Mouse (Mus musculus) MEL (cell line): ENCODE results near the gene Robo1. TPM values are rescaled to one million over a fixed set of nuclear protein-coding genes. Genes with fewer than 3 reads are reported as not detected.

Experiments
- DNase-seq: peaks from one replicate; pipeline ENCODE4 v3.0.0; 2011; ENCODE audit warnings: low read depth, low spot score
- H3K27ac ChIP-seq: 2 replicates; pipeline ENCODE4 v1.5.1; 2012; ENCODE audit warnings: low read depth, mild to moderate bottlenecking, control low read depth, low read length, moderate library complexity; ENCODE audit not compliant: control insufficient read depth
- H3K27me3 ChIP-seq, 2 experiments: fragments of 150-350 bp in 1 of 2; sonication (generic) in 1 of 2; 2 replicates each; pipeline ENCODE4 v1.6.1; 2012; ENCODE audit warnings: low read length in 2 of 2, mild to moderate bottlenecking in 2 of 2, improper control_type of control experiment in 1 of 2, moderate library complexity in 1 of 2; ENCODE audit not compliant: insufficient read depth in 2 of 2, control insufficient read depth in 1 of 2
- H3K36me3 ChIP-seq, 2 experiments: 2 replicates each; pipeline ENCODE4 v1.6.1; 2012 to 2014; ENCODE audit warnings: low read length in 2 of 2, improper control_type of control experiment in 1 of 2, inconsistent platforms in 1 of 2, mild to moderate bottlenecking in 1 of 2; ENCODE audit not compliant: insufficient read depth in 2 of 2, control insufficient read depth in 1 of 2
- H3K4me1 ChIP-seq, 2 experiments: fragments of 150-350 bp in 1 of 2; sonication (generic) in 1 of 2; 2 replicates each; pipeline ENCODE4 v1.6.1; 2012; ENCODE audit warnings: low read length in 2 of 2, improper control_type of control experiment in 1 of 2, mild to moderate bottlenecking in 1 of 2; ENCODE audit not compliant: insufficient read depth in 2 of 2, control insufficient read depth in 1 of 2
- H3K4me3 ChIP-seq, 2 experiments: fragments of 150-350 bp in 1 of 2; sonication (generic) in 1 of 2; 2 replicates each; pipeline ENCODE4 v1.5.1; 2012; ENCODE audit warnings: low read depth in 2 of 2, low read length in 2 of 2, mild to moderate bottlenecking in 2 of 2, moderate library complexity in 2 of 2, control low read depth in 1 of 2, improper control_type of control experiment in 1 of 2; ENCODE audit not compliant: control insufficient read depth in 1 of 2, insufficient read depth in 1 of 2
- H3K79me2 ChIP-seq: 2 replicates; pipeline ENCODE4 v1.6.1; 2012; ENCODE audit warnings: mild to moderate bottlenecking, low read length, moderate library complexity; ENCODE audit not compliant: control insufficient read depth, poor library complexity, insufficient read depth
- H3K9ac ChIP-seq: 2 replicates; pipeline ENCODE4 v1.6.1; 2012; ENCODE audit warnings: low read depth, mild to moderate bottlenecking, control low read depth, low read length, moderate library complexity; ENCODE audit not compliant: control insufficient read depth, poor library complexity, severe bottlenecking
- H3K9me3 ChIP-seq: fragments of 150-350 bp; sonication (generic); replicated peaks from 2 replicates; pipeline ENCODE4 v1.6.1; 2012; ENCODE audit warnings: mild to moderate bottlenecking, low read length, improper control_type of control experiment, moderate library complexity; ENCODE audit not compliant: insufficient read depth
- CHD1 ChIP-seq: IDR thresholded peaks from 2 replicates; pipeline ENCODE4 v1.6.1; 2012; ENCODE audit warnings: low read depth, mild to moderate bottlenecking, inconsistent platforms, low read length, improper control_type of control experiment
- CHD2 ChIP-seq: IDR thresholded peaks from 2 replicates; pipeline ENCODE4 v1.6.1; 2011; ENCODE audit warnings: low read length, improper control_type of control experiment
- CTCF ChIP-seq, 3 experiments: IDR thresholded peaks in 2 of 3; conservative IDR thresholded peaks in 1 of 3; 2 replicates each; pipeline ENCODE4 v1.5.1; 2011 to 2012; ENCODE audit warnings: low read length in 3 of 3, low read depth in 2 of 3, mild to moderate bottlenecking in 2 of 3, improper control_type of control experiment in 1 of 3, inconsistent platforms in 1 of 3, mixed read lengths in 1 of 3, moderate library complexity in 1 of 3; ENCODE audit not compliant: control insufficient read depth in 1 of 3, insufficient read depth in 1 of 3, poor library complexity in 1 of 3, severe bottlenecking in 1 of 3
- E2F4 ChIP-seq: IDR thresholded peaks from 2 replicates; pipeline ENCODE4 v1.6.1; 2011; ENCODE audit warnings: low read depth, low read length, improper control_type of control experiment, borderline replicate concordance
- ETS1 ChIP-seq: IDR thresholded peaks from 2 replicates; pipeline ENCODE4 v1.6.1; 2012; ENCODE audit warnings: low read depth, mild to moderate bottlenecking, inconsistent platforms, low read length, improper control_type of control experiment, moderate library complexity
- GABPA ChIP-seq: IDR thresholded peaks from 2 replicates; pipeline ENCODE4 v1.6.1; 2012; ENCODE audit warnings: low read depth, mild to moderate bottlenecking, inconsistent platforms, low read length, improper control_type of control experiment, moderate library complexity
- GATA1 ChIP-seq: IDR thresholded peaks from 2 replicates; pipeline ENCODE4 v1.6.1; 2011; ENCODE audit warnings: low read depth, low read length, improper control_type of control experiment
- HCFC1 ChIP-seq: IDR thresholded peaks from 2 replicates; pipeline ENCODE4 v1.6.1; 2012; ENCODE audit warnings: low read depth, mild to moderate bottlenecking, inconsistent platforms, low read length, improper control_type of control experiment, moderate library complexity
- KAT2A ChIP-seq: conservative IDR thresholded peaks from 2 replicates; pipeline ENCODE4 v1.6.1; 2012; ENCODE audit warnings: low read depth, low read length, improper control_type of control experiment, inconsistent platforms
- MAFK ChIP-seq: IDR thresholded peaks from 2 replicates; pipeline ENCODE4 v1.6.1; 2011; ENCODE audit warnings: low read depth, mild to moderate bottlenecking, low read length, improper control_type of control experiment, borderline replicate concordance
- MAX ChIP-seq: IDR thresholded peaks from 2 replicates; pipeline ENCODE4 v1.6.1; 2011; ENCODE audit warnings: low read length, improper control_type of control experiment
- MYC ChIP-seq: IDR thresholded peaks from 2 replicates; pipeline ENCODE4 v1.6.1; 2011; ENCODE audit warnings: low read depth, mild to moderate bottlenecking, low read length, improper control_type of control experiment, moderate library complexity
- NELFE ChIP-seq: IDR thresholded peaks from 2 replicates; pipeline ENCODE4 v1.6.1; 2011; ENCODE audit warnings: low read depth, low read length, improper control_type of control experiment
- RAD21 ChIP-seq: IDR thresholded peaks from 2 replicates; pipeline ENCODE4 v1.6.1; 2011; ENCODE audit warnings: mild to moderate bottlenecking, low read depth, low read length, improper control_type of control experiment
- RCOR1 ChIP-seq: IDR thresholded peaks from 2 replicates; pipeline ENCODE4 v1.6.1; 2012; ENCODE audit warnings: low read depth, mild to moderate bottlenecking, inconsistent platforms, low read length, improper control_type of control experiment
- TAL1 ChIP-seq: IDR thresholded peaks from 2 replicates; pipeline ENCODE4 v1.6.1; 2012; ENCODE audit warnings: mild to moderate bottlenecking, inconsistent platforms, low read length, moderate library complexity, mixed read lengths
- UBTF ChIP-seq: IDR thresholded peaks from 2 replicates; pipeline ENCODE4 v1.6.1; 2012; ENCODE audit warnings: low read depth, mild to moderate bottlenecking, inconsistent platforms, low read length, improper control_type of control experiment, moderate library complexity, borderline replicate concordance; ENCODE audit not compliant: insufficient read depth
- USF2 ChIP-seq, 2 experiments: IDR thresholded peaks; 2 replicates each; pipeline ENCODE4 v1.6.1; 2011 to 2012; ENCODE audit warnings: improper control_type of control experiment in 2 of 2, low read length in 2 of 2, borderline replicate concordance in 1 of 2, inconsistent platforms in 1 of 2, low read depth in 1 of 2, mild to moderate bottlenecking in 1 of 2; ENCODE audit not compliant: insufficient read depth in 1 of 2
- ZMIZ1 ChIP-seq: IDR thresholded peaks from 2 replicates; pipeline ENCODE4 v1.6.1; 2012; ENCODE audit warnings: low read depth, mild to moderate bottlenecking, inconsistent platforms, low read length, improper control_type of control experiment, moderate library complexity
- polyA plus RNA-seq, 2 experiments: library from polyadenylated mRNA; stranded (reverse) in 1 of 2; unstranded in 1 of 2; fragments of >175 nt in 1 of 2; fragments of >200 nt in 1 of 2; gene quantifications; 2 replicates each; pipeline versions ENCODE4 v1.2.1 to v1.2.4; 2012; ENCODE audit warnings: low replicate concordance in 2 of 2, low read depth in 1 of 2; ENCODE audit not compliant: insufficient read length in 2 of 2, insufficient read depth in 1 of 2, missing spikeins in 1 of 2
- total RNA-seq: library from RNA; depleted of rRNA; stranded (reverse); fragments of 300-350 nt; gene quantifications from 2 replicates; pipeline ENCODE4 v1.2.3, GENCODE M21; 2012

Robo1 gene
- total and polyA plus RNA-seq, 3 experiments, result not detected

GRCm38 (mm10) chr16:72686480-72687053, 378.5 kb downstream of the Robo1 start:
- TF ChIP-seq RAD21 (no peak), ZMIZ1 (no peak), GATA1 (no peak), RCOR1 (no peak), CTCF (IDR thresholded peaks at IDR 0.05 in 2 of 3, conservative IDR thresholded peaks at IDR 0.05 in 1 of 3; ENCODE audit: control insufficient read depth in 1 of 3, insufficient read depth in 1 of 3, low read depth in 2 of 3, low read length in 3 of 3, poor library complexity in 1 of 3, severe bottlenecking in 1 of 3) (no peak), MYC (no peak), MAFK (no peak), ETS1 (no peak), USF2 (IDR thresholded peaks at IDR 0.05; ENCODE audit: borderline replicate concordance in 1 of 2, insufficient read depth in 1 of 2, low read depth in 1 of 2, low read length in 2 of 2) (no peak), KAT2A (no peak), E2F4 (no peak), UBTF (no peak)
- Histone ChIP-seq H3K4me3 (no peak overlapping the region), H3K9me3 (no peaks in the 10 kb centered on the region), H3K4me1 (no peaks in the 10 kb centered on the region), H3K79me2 (no peaks in the 10 kb centered on the region), H3K27me3 (no peaks in the 10 kb centered on the region), H3K27ac (no peak overlapping the region), H3K9ac (no peak overlapping the region), H3K36me3 (no peaks in the 10 kb centered on the region)
- no peak for DNase-seq

GRCm38 (mm10) chr16:72687651-72688050, 379.5 kb downstream of the Robo1 start:
- no peak overlapping the region for H3K27ac ChIP-seq
- TF ChIP-seq CHD2, result no peak
- no peak for TF ChIP-seq NELFE
- no peak for TF ChIP-seq MAX
- TF ChIP-seq HCFC1, result no peak
- TF ChIP-seq TAL1, result no peak
- no peak for TF ChIP-seq GATA1
- TF ChIP-seq CHD1, result no peak
- no peak for TF ChIP-seq GABPA
- H3K4me1 ChIP-seq, result no peaks in the 10 kb centered on the region
- H3K9ac ChIP-seq, result no peak overlapping the region
- no peaks in the 10 kb centered on the region for H3K79me2 ChIP-seq
- no peaks in the 10 kb centered on the region for H3K27me3 ChIP-seq
- H3K9me3 ChIP-seq, result no peaks in the 10 kb centered on the region
- H3K4me3 ChIP-seq, result no peak overlapping the region
- no peak for DNase-seq
- H3K36me3 ChIP-seq, result no peaks in the 10 kb centered on the region
